Mouse (Mus musculus) cortical plate, adult 2 months (tissue): Measurements from ENCODE around the gene Rfxap.
"Not testable (repeated sequence)": the region's sequence is repeated elsewhere in the genome, so short reads cannot be mapped to it uniquely, and the experiment has no call there.

Experiments
- CTCF ChIP-seq: fragments of 200-500 bp; IDR thresholded peaks from 2 replicates; pipeline ENCODE4 v1.5.1; 2011; ENCODE audit warnings: mild to moderate bottlenecking, control low read depth, low read length; ENCODE audit not compliant: insufficient read depth; ENCODE audit errors: extremely low read depth
- POLR2A ChIP-seq: fragments of 200-500 bp; IDR thresholded peaks from 2 replicates; pipeline ENCODE4 v1.6.1; 2011; ENCODE audit warnings: mild to moderate bottlenecking, low read length, control low read depth; ENCODE audit not compliant: insufficient read depth; ENCODE audit errors: extremely low read depth

DNA sequence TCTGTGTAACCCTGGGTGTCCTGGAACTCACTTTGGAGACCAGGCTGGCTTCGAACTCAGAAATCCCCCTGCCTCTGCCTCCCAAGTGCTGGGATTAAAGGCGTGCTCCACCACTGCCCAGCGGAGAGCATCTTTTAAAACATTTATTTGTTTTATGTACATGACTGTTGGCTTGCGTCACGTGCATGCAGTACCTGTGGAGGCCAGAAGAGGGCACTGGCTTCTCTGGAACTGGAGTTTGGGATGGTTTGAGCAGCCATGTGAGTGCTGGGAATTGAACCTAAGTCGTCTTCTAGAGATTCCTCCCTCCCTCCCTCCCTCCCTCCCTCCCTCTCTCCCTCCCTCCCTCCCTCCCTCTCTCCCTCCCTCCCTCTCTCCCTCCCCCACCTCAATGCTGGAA, 42.1 kb downstream of the Rfxap start:
- not testable (repeated sequence) for TF ChIP-seq CTCF, POLR2A
